Mouse (Mus musculus) embryo, embryonic 9.5 days (tissue): Measurements from ENCODE around the gene Lpar1.
A peak's percentile ranks its signal among the peaks of the same experiment; 100 is the strongest.

Experiments used
- DNase-seq: peaks from one replicate; pipeline ENCODE4 v3.0.0-alpha.2; 2017; ENCODE audit errors: extremely low spot score

Gene Lpar1

DNA sequence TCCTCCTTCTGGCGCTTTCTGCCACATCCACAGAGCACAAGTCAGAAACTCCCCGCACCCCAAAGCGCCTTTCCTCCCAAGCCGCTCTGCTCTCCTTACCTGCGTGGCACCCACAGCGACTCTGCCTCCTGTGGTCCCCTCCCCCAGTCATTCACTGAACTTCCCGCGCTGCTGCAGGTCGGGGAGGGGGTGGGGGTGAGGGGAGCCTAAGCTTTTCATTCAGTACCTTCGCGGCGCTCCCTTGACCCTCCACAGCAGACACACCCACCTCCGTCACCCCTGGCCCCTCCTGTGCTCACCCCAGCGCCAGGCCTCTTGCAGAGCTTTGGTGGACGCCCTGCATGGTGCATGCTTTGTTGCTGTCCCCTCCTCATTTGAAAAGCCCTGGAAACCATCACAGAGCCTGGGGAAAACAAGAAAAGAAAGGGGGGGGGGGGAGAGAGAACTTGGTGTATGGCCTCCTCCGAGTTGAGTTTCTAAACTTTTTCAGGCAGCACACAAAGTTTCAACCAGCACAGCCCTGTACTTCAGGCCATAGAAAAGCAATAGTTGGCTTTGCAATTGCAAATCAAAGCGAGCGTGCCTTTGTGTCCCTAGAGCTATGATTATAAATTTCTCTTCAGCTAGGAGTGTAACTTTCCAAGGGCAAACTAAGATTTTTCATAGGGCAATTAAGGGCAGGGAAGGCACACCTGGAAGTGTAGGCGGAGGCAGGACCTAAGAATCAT, at the start of gene Lpar1:
Gene Lpar1 (minus strand): TSS at position 268 of the 728 bp plus-strand sequence.
- DNase-seq = peak; percentile 77

DNA sequence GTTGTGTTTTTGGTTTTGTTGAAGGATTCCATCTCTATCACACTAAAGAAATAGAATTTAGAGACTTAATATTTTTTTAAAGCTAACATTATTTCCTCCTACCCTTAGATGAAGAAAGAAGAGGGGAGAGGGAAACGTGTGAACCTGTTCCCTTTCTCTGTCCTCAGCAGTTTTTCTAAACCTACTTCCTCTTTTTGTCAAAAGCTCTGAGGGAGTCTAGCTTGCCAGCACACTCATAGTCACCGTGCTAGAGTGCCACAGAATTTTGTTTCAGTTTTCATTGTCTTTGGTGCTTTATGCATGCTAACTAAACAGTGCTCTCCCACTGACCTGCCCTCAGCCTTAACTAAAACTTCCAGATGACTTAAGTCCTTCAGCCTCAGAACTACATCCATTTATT, 32.2 kb upstream of the Lpar1 start:
- no peak for DNase-seq

DNA sequence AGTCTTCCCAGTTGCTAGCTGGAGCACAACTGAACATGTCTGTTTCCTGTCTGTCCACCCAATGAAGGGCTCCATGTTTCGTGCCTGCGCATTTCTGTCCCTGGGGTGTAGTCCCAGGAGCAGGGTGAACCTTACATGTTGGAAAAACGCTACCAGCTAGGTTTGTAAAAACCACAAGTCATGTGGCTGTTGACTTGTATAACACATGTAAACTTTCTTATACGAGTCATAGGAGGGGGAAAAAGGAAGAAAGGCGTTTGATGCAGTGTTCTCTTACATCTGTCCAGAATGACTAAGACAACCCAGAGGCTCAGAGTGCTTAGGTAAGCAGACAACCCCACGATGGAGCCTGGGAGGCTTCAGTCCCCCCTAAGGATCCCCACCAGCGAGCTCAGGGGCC, 27.5 kb upstream of the Lpar1 start:
- no peak for DNase-seq

DNA sequence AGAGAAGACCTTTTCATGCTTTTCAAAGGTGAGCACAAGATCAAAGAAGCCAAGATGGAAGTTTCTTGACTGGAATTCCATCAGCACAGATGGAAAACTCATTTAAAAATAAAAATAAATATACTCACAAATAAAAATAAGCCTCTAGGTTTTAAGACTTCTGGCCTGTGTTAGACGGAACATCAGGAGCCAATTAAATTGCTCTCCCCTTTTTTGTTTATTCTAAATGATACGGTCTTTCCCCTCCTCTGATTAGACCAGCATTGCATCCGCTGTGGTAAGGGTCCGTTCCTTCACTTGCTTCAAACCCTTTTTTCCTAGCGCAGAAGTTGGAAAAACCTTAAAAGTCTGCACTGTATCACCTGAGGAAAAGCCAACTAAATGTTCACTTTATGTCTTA, 26.8 kb upstream of the Lpar1 start:
- DNase-seq = no peak

DNA sequence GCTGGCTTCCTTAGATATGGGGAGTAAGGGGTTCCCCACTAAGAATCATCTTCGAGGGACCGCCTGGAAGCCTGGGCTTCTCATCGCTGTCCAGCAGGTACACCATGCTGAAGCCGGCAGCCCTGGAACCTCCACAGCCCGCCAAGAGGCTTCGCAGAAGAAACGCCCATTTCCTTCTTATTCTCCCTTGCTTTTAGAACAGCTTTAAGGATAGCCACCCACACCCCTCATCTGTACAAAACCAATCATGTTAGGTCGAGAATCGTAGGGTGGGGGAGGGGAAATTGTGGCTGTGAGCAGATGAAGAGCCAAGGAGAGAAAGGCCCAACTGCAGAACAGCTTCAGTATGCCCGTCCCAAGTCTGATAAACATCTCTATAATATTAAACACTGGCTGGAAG, 26.4 kb upstream of the Lpar1 start:
- no peak for DNase-seq

DNA sequence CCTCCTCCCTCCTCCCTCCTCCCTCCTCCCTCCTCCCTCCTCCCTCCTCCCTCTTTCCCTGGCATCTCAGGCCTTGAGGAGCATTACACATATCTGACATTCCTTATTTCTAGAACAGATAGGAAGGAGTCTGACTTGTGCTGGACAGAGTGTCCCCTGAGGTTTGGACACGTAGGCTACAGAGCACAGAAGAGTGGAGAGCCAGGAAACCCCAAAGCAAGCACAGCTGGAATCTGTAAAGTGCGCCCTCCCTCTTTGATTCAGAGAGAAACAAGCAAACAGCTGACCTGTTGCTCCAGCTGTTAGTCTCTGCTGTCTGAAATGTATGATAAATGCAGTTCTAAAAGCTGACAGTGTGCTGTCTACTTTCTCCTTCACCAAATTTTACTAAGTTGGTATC, 24.8 kb upstream of the Lpar1 start:
- peak; percentile 19 for DNase-seq

DNA sequence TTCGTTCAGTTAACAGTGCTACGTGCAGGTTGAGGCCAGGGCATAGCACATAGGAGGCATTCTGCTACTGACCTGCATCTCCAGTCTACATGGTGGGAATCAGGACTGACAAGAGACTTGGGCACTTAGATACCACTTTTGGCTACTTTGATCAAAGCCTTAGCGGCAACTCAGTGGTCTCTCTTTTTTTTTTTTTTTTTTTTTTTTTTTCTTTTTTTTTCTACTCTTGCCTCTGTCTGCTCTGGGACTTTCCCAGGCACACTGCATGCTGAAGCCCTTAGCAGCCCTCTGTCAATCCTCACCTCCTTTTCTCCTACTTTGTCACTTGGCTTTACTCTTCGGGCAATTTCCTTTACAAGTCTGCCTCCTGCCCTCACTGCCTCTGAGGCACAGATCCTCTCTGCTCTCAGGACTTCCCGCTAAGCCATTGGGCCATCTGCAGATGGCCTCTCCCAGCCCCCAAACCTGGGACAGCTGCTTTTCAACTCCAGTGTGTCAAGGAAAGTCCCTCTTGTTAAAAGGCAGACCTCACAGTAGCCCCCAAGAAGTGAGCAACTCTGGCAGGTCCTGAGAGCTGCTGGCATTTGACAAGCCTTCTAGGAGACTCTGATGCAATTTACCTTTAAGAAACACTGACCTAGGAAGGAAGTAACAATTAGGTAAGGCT, 23.8 kb upstream of the Lpar1 start:
- peak; percentile 22 for DNase-seq

DNA sequence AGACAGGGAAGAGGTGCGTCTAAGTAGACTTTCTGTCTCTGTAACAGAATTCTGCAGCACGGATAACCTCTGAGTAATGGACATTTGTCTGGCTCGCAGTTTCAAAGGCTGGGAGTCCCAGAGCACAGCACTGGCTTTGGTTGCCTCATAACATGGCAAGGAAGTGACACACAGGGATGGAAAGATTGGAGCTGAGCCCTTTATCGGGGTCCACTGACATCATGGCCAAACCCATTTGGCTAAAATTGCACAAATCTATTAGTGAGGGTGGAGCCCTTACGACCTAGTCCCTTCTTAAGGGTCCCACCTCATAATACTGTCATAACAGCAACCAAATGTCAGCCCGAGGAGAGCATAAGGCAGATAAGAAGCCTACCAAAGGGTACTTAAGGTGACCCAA, 22.1 kb upstream of the Lpar1 start:
- DNase-seq = no peak

DNA sequence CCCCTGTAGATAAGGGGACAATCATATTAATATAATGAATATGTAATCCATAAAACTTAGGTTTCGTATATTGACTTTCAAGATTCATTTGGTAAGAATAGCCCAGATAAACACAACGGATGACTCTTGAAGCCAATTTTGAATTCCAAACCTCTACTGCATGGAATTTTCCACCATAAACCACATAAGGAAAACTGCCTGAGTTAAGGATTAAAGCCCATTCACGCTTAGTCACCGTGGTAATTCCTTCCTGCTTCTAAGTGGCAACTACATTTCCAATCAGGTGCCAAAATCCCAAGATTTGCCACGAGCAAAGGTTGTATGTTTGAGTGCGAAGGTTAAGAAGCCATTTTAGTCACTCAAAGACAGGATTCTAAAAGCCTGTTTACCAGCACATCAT, 20.3 kb upstream of the Lpar1 start:
- no peak for DNase-seq

DNA sequence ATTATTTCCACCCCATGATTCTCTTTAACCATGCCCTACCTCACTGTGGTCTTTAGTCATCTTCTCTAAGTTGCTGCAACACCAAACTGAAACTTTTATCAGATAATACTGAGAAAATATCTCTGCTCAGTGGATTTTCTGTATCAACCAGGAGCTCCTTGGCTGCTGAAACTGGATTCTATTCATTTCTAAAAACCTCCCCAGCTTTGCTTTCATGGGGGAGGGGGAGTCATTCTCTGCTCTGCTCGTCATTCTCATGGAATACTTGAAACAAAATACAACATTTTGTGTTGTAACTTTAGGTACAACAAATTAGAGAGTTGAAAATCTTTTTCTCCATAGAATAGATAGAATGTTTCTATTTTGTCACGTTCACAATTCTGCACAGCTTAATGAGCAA, 18.7 kb upstream of the Lpar1 start:
- DNase-seq = no peak

DNA sequence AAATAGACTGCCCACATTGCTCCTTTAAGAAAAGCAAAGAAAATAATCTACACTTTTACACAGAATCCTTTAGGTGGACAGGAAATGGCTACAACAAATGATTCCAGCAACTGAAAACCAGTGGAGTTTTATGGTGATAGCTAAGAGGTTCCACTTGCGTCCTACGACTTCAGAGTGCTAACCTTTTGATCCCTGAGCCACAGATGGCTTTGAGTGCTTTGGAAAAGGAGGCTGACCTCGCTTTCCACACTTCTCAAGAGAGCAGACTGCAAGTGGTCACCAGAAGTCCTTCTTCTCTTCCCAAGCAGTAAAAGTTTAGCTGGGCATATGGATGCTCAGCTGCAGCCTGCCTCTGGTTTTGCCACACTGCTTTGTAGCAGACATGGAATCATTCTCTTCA, 18.0 kb upstream of the Lpar1 start:
- DNase-seq = peak; percentile 31

DNA sequence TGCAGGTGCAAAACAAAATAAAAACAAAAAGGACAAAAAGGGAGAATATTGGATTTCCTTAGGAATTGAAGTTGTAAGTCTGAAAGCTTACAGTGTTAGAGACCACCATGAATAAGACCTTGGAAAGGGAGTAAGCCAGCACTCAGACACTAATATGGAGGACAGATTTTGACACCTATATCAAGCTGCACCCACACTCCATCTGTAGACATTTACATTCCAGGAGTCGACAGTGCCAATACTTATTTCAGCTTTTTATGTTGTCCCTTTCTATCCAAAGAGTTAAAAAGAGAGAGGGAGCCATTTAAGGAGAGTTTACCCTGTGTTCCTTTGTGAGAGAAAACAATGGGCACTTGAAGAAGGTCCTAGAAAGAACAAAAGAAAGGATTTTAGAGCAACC, 17.5 kb upstream of the Lpar1 start:
- DNase-seq = no peak

DNA sequence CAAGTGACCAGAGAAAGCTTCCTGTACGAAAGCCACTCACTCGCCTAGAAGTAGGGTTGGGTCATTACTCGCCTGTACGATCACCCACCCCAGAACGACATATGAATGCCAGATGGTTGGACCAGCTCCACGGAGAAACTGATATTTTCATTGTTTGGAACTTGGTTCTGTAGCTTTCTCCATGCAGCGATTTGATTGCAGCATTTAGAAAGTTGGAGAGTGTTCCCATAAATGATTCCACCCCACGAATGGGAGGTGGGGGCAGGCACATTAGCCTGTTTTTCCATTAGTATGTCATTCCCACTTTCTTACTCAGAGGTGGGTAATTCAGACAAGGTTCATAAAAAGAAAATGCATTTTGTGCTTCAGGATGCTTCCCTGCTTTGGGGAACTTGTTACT, 14.8 kb upstream of the Lpar1 start:
- DNase-seq = no peak

DNA sequence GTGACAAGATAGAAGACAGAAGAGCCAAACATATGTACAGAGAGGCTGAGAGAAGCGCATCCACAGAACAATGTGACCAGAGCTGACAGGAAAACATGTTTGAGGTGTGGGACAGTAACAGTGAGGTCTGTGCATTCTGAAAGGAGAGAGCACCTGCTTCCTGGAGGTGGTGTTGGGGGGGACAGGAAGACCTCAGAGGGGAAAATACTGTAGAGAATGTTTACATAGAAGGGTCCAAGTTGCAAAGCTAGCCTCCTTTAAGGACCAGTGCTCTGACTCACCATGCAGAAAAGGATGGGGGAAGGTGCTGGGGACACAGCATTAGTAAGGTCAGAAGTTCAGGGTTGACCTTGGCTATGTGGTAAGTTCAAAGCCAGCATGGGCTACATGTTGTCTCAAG, 9.1 kb upstream of the Lpar1 start:
- DNase-seq = no peak

DNA sequence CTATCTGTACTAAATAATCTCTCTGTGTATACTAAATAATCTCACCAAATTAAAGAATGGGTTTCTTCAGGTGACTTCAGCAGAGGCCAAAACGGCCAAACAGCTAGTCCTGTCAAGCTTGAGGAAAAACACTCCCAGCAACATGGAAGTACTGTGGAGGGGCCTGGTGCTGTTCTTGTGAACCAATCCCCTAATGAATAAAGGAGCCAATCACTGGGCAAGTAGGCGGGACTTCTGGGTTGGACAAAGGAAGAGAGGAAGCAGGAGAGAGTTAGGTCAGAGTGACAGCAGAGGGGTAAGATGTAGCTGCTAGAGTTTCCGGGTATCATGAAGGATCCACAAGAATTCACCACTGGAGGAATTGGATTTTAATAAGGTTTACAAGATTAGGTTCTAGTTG, 3.3 kb upstream of the Lpar1 start:
- DNase-seq = no peak

DNA sequence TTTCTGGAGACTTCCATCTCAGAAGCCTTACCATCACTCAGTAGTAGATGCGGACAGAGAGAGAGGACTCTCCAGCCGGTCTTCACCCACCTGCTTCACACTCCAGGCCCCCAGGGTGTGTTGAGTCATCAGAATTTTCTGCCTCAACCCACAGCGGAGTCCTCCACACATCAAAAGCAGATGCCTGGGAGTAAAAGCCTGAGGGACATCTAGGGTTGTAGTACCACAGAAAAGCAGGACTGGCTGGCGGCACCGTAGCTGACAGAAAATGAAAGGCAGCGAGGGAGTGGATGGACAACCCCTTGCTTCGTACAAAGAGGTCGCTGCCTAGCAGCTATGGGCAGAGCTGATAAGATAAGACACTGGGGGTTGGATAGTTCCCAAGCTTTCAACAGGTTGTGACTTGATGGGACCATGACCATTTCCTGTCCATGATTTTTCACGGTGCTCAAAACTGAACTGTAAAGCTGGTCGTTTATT, 701 bp upstream of the Lpar1 start:
- DNase-seq = no peak

DNA sequence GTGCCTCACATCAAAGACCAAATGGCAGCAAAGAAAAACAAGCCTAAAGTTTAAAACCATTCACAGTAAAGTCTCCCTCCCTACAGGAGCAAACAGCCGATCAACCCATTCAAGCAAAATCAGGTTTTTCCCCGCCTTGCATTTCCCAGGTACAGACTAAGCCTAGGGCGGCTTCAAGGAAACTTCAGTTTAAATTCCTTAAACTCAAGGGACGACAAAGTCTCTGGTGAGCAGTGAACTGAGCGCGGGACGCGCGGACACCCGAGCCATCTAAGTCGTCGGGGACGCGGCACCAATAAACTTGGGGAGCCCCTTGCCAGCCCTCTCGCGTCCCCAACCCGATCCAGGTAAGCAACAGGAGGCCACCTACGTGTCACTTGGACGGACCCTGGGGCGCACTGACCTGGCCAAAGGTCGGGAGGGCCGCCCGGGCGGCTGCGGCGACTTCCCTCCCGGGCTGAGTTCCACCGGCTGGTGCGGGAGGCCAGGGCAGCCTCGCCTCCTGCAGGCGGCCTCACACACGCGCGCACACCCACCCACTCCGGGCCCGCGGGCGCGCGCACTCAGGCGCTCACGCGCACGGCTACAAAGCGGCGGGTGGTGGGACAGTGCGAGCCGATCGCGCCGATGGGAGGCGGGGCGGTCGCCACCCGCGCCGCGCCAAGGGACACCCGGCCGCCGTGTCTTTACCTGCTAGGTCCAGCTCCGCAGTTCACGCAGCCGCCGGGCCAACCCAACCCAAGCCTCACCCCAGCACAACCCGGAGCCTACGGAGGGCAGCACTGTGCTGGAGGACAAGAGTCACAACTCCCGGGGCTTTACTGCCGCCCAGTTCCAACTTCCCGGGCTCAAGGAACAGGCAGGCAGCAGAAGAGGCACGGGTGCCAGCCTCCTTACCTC, 717 bp downstream of the Lpar1 start:
- peak; percentile 86 for DNase-seq

DNA sequence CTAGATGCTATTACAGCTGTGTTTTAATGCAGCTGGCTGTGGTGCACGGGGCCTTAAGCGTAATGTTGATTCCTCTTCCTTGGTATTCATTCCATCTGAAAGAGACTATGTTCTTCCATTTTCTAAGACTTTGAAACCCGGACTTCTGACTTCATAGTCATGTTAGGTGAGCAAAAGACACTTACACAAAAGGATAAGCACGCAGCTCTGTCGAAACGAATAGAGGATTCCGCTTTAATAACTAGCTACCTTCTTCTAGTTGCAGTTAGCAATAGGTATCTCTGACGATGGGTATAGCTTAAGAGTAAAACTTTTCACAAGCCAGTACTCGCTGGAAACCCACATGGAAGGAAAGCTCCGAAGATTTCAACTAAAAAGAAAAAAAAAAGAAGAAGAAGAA, 1.5 kb downstream of the Lpar1 start:
- peak; percentile 27 for DNase-seq

DNA sequence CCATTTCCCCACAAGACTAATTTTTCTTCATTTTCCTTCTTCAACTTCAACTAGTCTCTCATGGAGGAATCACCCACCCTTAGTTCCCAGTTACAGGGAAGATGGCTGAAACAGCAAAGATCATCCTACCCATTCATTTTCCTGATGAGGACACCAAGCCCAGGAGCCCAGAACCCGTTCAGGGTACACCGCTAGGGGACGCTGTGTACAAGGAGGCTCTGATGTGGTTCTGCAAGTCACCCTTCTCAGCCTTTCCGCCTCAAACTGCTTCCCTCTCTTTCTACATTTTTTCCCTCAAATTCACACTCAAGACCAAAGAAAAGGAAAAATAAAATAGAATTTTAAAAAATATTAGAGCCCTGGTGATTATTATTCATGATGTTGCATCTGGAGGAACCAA, 1.9 kb downstream of the Lpar1 start:
- DNase-seq = peak; percentile 89

DNA sequence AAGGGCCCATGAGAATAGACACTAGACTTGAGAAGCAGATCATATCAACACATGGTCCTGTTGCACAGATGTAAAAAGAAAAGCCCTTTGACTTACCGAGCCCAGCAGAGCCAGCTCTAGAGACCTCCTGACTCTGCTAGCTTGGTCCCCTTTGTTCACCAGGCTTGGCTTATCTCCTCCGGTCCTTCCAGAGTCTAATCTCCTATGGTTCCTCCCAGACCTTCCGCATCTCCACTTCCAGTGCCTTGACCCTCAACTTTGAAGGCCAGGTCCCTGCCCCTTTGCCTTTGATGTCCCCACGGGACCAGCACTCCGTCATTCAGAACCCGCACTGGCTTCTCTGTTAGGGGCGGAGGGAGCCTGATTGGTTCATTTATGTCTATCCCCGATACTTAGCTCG, 6.0 kb downstream of the Lpar1 start:
- DNase-seq = no peak

DNA sequence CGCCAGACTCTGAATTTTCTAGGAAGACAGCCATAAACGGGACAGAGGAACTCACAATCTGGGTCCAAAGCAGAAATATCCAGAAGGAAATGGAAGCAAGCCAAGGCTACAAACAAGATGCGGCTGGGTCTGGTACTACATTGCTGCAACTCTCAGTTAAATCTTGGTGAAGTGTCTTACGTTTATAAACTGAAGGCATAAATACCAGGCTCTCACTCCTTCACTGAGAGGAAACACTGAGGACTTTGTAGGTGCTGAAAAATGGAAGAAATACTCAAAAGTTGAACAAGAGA, 6.5 kb downstream of the Lpar1 start:
- DNase-seq = no peak

DNA sequence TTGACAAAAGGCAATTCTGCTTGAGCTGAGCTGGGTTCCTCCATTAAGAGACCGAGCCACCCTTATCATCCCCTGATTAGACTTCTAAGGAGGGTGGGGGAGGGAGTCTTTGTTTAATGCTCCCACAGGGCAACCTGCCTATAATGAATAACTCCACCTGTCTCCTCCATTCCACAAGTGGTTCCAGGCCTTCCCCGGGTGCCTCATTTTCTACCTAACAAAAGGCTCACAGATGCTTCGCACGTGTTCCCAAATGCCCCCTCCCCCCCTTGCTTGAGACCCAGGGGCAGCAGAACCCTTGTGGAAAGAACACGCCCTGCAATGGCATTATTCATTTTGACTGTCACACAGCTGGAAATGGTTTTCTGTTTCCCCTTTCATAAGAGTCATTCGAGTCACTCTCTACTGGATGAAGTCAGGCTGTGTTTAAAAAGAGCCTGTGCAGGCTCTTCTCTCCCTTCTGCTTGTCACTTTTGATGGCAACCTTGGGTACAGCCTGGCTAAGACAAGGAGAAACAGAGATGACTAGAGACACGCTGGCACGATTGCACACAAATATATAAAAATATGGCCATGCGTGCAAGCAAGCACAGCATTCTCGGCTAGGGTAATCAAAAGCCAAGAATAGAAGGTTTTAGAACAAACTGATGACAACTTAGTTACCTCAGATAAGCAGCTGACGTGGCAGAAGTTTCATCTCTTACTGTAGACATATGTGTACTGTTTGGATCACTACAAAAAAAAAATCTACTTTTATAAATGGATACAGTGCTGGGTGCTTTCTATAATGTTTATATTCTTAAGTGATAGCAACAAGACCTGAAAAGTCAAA, 7.0 kb downstream of the Lpar1 start:
- DNase-seq = peak; percentile 76
